Mouse (Mus musculus) large intestine, adult 2 months (tissue): ENCODE measurements around the gene Noc2l. TPM values are rescaled to one million over a fixed set of nuclear protein-coding genes. Genes with fewer than 3 reads are reported as not detected.

ENCODE experiments used
- DNase-seq: peaks from one replicate; pipeline ENCODE4 v3.0.0-alpha.2; 2012; ENCODE audit warnings: low read depth, low spot score
- WGBS: fragments of 180-500 bp; shearing (Covaris S2); methylation state at CpG from one replicate; pipeline ENCODE4 v1.1.7; 2018; 5-methylcytosine and 5-hydroxymethylcytosine counted together
- polyA plus RNA-seq: library from polyadenylated mRNA; depleted of rRNA; stranded (reverse); fragments of >200 nt; gene quantifications from 2 replicates; pipeline ENCODE4 v1.2.3, GENCODE M21; 2012

Gene Noc2l
- polyA plus RNA-seq, 1 experiment: 65.2 TPM

DNA sequence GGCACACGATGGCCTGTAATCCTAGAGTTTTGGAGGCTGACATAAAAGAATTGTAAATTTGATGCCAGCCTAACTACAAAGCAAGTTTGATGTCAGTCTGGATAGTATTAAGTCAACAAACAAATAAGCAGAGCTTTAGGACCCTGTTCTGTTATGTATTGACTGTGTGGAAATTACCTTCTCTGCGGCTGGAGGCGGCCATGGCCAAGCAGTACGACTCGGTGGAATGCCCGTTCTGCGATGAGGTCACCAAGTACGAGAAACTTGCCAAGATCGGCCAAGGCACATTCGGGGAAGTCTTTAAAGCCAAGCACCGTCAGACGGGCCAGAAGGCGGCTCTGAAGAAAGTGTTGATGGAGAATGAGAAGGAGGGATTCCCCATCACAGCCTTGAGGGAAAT, 22.7 kb upstream of the Noc2l start:
- 89% methylated on average over 13 of the region's 13 CpGs for WGBS
- no peak for DNase-seq

DNA sequence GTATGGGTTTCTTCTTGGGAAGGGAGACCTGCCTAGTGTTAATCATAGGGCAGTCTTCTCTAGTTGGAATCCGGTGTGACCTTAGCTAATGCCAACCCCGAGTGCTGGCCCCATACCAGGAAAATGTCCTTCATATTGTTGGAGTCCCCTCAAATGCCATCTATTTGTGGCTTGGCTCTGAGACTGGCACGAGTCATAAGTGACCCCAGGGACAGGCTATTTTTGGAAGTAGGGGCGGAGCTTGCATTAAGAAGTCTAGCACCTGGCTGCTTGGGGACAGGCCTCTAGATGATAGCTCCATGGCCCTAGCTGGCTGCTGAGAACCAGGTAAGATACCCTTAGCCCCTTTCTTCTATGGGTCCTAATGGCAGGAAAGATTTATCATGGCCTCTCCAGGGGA, 20.2 kb upstream of the Noc2l start, which contains the start of gene Perm1:
Gene Perm1, plus strand, starts transcription at position 220 of the 400 bp plus-strand sequence.
- DNase-seq: no peak
- 64% methylated on average over 4 of the region's 4 CpGs for WGBS

DNA sequence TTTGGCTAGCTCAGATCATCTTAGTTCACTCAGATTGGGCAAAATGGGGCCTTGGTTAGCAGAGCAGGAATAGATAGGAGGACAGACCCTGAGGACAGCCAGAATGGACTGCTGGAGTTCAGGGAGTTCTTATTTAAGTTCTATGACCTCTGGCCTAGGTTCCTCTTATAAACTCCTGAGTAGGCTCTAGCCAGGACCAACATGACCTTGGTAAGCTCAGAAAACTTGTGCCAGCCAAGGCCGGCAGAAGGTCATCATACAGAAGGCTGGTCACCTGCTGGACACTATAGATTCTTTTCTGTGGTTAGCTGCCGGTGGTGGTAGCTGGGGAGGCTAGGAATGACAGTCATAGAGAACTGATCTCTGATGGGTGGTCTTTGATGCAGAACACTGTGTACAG, 19.6 kb upstream of the Noc2l start:
- no peak for DNase-seq
- WGBS: 91% methylated on average over 2 of the region's 2 CpGs

DNA sequence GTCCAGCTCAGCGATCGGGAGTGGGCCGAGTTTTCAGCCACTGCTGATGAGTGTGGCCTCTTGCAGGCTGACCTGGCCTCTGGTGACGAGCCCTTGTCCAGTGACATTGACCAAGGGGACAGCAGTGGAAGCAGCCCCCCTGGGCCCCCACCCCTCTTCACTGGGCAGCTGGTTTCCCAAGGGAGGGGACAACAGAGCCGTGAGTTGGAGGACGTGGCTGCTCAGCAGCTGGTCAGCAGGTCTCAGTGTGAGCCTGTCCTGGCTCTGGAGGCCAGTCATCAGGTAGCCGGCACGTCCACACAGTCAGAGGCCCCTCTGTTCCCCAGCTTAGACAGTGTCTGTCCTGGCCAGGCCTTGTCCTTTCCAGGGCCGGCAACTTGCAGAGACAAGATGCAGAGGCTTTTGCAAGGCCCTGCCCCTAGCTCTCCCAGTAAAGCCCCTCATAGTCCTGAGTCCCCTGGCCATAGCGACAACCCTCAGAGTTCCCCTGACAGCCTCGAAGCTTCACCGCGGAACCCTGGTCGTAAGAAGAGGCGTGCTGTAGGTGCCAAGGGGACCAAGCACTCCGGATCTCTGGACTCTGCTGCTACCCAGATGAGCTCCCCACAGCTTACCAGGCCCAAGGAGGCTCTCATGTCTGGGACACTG, 18.7 kb upstream of the Noc2l start:
- DNase-seq: no peak
- WGBS: 82% methylated on average over 16 of the region's 16 CpGs

DNA sequence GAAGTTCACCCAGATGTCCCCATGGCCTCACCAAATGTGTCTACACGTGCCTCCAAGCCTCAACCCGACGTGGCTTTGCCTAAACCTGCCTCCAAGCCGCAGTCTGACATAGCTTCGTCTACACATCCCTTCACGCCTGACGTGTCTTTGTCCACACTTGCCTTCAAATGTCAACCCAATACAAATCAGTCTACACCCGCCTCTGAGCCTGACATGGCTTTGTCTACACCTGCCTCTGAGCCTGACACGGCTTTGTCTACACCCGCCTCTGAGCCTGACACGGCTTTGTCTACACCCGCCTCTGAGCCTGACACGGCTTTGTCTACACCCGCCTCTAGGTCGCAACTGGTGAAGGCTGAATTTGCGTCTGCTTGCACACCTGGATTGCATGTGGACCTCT, 18.0 kb upstream of the Noc2l start:
- 73% methylated on average over 16 of the region's 16 CpGs for WGBS
- DNase-seq: no peak

DNA sequence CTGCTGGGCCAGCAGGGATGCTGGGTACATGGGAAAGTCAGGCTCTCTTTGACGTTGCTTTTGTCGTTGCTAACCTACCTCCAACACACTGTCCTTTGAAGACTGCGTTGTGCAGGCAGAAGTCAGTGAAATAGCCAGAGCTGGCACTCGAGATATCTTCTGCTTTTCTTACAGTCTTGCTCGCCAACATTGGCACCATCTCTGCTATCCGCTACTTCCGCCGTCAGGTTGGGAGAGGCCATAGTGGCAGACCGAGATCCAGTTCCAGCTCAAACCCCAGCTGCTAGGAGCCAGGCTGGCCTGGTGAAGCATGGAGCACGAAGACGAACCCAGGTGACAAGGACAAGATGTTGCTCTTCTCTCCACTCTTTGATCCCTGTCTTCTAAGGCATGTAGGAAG, 15.9 kb upstream of the Noc2l start:
- no peak for DNase-seq
- WGBS: 83% methylated on average over 11 of the region's 11 CpGs

DNA sequence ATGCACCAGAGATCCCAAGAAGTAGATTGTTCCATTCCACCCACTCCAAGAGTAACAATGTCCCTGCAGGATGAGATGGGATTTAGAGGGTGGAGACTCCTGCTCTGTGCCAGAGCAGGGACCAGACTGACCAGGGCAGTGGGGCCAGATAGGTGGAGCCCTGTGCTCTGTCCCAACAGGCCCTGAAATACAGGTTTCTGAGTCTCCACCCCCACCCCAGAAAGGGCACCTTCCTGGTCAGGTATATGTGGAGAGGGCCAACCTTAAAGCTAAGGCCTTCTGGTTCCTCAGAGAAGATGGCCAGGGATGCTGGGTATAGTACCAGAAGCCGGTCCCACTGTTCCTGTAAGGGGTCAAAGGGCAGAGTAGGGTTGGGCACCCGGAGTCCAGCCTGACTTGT, 11.5 kb upstream of the Noc2l start:
- no peak for DNase-seq
- WGBS: 60% methylated on average over 2 of the region's 2 CpGs

DNA sequence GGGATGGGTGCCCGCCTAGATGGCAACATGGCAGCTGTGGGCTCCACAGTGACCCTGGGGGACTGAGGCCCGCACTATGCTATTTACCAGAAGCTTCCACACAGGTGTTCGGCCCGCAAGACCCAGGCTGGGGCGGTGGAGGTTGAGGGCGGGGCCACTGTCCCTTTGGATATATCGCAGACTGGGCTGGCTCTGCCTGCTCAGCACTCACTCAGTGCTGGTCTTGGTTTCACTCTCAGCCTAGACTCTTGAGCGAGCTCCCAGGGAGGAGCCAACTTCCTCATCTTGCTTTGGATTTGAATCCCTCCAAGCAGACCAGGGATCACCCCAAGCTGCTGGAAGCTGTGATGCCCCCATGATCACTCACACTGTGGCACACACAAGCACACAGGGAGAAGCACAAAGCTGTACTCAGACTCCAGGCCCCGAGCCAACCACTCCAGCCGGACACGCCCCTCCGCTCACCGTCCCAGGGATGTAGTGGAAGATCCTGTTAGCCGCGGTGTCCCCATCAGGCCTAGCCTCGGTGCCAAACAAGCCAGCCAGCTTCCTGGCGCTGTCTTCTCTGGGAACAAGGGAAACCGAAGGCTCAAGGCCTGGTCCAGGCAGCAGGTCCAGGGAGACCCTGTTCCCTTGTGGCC, 7.9 kb upstream of the Noc2l start:
- 22% methylated on average over 18 of the region's 18 CpGs for WGBS
- no peak for DNase-seq

DNA sequence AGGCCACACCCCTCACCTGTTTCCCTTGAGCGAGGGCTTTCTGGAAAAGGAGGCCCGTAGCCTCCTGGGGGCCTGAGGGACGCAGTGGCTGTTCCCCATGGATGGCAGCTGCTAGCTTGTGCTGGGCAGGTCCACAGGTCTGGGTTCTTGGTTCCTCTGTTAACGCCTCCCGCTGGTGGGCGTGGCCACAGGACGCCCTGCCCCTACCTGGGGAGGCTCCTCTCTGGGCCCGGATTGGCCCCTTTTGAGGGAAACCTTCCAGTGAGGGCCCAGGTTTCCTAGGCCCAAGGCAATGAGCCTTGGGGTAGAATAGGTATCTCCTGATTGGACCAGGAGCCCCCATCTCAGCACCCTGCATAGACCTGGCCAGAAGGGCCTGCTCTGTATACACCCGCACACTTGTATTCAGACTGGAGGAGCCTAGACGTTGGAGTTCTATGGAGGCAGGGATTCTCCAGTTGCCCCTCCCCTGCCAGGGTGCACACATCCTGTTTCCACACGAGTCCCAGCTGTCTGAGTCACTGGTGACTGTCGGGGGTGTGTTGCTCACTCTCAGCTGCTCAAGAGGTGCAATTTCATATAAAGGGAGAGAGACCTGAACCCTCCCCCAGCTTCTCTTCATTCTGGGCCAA, 7.3 kb upstream of the Noc2l start:
- no peak for DNase-seq
- 21% methylated on average over 12 of the region's 12 CpGs for WGBS

DNA sequence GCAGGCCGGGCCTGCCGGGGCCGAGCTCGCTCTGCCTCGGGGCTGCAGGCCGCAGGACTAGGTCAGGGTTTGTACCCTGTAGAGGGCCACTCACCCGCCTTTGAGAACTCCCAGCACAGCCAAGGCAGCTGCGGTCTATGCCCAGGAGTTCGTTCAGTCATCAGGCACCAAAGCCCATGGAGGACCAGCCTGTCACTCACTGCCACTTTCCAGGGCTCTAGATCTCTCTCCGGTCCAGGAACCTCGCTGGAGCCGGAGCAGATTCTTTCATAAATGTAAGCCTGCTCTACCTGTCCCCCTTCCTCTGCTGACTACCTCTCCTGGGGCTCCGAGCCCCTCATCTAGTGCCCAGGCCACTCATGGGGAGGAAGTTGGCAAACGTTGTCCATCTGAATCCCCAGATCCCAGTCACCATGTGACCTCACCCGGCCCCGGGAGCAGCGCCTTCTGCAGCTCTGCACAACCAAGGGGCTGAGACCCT, 1.7 kb upstream of the Noc2l start:
- no peak for DNase-seq
- 14% methylated on average over 17 of the region's 17 CpGs for WGBS

DNA sequence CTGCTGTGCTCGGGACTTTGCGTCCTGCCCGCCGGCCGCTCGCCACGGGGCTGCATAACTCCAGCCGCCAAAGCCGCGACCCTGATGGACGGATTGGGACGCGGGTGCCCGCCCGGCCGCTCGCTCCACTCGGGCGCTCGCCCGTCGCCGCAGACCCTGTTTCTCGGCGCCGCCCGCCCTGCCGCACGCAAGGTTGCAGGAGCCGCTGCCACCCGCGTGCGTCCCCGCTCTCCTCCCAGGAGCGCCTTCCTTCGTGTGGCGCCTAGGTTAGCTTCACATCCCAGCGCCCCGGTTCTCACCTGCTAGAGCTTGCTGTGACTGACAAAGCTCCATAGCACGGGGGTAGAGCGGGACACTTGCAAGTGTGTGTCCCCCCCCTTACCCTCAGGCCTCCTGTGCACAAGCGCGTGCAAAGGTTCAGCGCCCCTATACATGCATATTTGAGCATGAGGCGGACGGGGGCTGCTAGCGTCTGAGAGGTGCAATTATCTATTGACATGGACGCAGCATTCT, 1.1 kb upstream of the Noc2l start, which contains the start of gene Plekhn1:
Gene Plekhn1, minus strand, starts transcription at position 157 of the 513 bp plus-strand sequence.
- DNase-seq: no peak

DNA sequence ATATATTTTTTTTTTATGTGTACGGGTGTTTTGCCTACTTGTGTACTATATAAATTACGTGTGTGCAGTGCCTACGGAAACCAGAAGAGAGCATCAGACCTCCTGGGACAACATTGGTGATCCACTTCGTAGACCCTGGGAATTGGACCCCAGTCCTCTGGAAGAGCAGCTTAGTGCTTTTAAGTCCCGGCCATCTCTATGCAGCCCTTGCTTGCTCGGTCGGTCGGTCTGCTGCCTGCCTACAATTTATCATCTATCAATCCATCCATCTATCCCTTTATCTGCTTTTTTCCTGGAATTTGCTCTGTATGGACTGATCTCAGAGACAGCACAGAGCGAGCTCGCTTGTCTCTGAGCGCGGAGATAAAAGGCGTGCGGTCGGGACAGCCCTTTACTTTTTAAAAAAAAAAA, 445 bp upstream of the Noc2l start:
- WGBS: 1% methylated on average over 15 of the region's 15 CpGs
- DNase-seq: no peak

More for the DNA sequence above, 1.1 kb upstream of the Noc2l start, which contains the start of gene Plekhn1:
- under 1% methylated on average over 48 of the region's 48 CpGs for WGBS

DNA sequence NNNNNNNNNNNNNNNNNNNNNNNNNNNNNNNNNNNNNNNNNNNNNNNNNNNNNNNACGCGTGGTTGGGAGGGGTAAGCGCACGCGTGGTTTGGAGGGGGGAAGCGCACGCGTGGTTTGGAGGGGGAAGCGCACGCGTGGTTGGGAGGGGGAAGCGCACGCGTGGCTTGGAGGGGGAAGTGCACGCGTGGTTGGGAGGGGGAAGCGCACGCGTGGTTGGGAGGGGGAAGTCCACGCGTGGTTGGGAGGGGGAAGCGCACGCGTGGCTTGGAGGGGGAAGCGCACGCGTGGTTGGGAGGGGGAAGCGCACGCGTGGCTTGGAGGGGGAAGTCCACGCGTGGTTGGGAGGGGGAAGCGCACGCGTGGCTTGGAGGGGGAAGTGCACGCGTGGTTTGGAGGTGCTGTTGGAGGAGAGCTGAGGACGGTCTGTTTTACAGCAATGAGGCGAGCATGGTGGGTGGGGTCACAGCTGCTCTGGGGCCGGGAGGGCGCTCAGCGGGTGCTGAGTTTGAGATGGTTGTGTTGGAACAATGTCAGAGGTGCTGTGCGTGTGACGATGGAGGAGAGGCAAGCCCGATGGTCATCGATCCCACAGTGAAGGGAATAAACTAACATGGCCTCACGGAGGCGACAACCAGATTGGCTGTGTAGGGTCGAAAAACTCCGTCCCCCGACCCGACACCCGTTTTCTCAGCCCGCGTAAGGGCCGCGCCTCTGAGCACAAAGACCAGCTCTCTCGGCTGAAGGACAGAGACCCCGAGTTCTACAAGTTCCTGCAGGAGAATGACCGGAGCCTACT, 1.0 kb downstream of the Noc2l start:
- no peak for DNase-seq
- WGBS: 19% methylated on average over 58 of the region's 60 CpGs

DNA sequence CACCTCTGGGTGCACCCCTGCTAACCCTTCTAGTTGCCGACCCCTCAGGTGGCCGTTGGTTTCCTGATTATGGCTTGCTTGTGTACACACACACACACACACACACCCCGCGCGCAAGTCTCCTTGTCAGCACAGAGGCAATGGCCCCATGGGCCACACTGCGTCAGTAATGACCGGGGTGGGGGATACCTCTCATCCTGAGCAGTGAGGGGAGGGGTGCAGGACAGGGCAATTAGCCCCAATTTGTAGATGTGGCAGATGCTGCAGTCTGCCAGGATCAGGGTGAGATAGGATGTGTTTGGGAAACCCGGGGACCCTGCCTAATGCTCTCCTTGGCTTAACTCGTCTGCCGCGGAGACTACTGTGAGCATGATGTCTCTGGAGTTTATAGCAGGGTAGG, 13.8 kb downstream of the Noc2l start:
- DNase-seq: no peak
- 45% methylated on average over 11 of the region's 11 CpGs for WGBS

DNA sequence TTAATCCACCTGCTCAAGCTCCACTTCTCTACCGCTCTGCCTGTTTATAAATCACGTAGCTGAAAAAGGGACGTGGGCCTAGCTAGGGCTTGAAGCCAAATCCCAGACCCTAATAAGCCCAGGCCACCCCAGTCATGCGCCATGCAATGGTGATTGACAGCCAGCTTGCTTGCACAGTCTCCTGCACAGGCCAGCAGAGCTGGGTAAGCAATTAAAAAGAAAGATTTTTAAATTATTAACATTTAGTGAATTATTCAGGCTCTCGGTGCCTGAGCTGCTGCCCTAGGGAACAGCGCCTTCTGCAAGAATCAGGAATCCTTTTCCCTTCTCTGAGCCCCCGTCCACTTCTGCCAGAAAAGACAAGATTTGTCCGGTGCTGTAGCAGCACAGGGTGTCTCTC, 15.3 kb downstream of the Noc2l start:
- no peak for DNase-seq
- 62% methylated on average over 8 of the region's 8 CpGs for WGBS

DNA sequence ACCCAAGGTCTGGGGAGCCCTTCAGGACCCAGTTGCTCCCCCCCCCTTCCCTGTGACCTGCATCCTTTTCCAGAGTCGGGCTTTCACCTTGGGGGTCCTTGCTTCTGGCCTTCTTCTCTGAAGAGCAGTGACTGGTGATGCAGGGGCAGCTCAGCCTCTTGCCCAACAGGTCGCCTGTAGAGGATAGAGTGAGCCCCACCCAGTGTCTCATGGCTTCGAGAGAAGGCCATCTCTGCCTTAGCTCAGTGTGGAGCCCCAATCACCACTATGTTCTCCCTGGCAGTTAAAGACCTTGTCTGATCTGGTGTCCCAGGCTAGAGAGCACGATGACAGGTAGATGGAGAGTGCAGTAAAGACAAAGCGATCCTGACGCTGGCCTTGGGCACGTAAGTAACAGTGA, 16.3 kb downstream of the Noc2l start:
- no peak for DNase-seq
- 31% methylated on average over 7 of the region's 7 CpGs for WGBS

DNA sequence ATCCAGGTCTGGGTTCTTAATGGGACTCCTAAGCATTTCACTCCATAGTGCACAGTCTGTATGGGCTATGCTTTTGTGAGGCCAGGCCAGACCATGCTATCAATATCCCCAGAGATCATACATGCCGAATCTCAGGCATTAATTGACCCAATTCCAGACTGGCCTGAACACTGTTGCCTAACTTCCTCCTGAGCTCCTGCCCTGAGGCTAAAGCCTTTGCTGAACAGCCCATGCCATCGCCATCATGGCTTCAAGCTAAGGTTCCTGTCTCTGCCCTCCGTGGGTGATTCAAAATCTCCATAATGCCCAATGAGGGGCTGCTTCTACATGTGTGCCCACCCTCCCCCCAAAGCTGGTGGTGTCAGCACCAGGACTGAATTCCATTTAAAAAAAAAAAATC, 16.8 kb downstream of the Noc2l start:
- 37% methylated on average over 3 of the region's 3 CpGs for WGBS
- no peak for DNase-seq

DNA sequence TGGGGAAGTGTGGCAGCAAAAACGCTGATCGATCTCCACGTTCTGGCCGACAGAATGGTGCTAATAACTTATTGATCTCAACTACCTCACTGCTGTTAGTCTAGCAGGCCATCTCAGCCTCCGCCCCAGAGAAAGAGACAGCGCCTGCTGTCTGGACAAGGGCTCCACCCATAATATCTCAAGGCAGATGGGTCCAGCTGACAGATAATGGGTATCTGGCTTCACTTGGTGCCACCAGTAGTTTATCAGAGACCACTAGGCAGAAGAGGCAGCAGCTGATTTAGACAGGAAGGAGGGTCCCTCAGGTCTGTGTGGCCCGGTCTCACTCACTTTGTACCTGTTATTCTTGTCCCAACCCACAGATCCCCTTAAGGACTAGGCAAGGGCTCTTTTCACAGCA, 17.2 kb downstream of the Noc2l start:
- no peak for DNase-seq
- WGBS: 53% methylated on average over 7 of the region's 7 CpGs

DNA sequence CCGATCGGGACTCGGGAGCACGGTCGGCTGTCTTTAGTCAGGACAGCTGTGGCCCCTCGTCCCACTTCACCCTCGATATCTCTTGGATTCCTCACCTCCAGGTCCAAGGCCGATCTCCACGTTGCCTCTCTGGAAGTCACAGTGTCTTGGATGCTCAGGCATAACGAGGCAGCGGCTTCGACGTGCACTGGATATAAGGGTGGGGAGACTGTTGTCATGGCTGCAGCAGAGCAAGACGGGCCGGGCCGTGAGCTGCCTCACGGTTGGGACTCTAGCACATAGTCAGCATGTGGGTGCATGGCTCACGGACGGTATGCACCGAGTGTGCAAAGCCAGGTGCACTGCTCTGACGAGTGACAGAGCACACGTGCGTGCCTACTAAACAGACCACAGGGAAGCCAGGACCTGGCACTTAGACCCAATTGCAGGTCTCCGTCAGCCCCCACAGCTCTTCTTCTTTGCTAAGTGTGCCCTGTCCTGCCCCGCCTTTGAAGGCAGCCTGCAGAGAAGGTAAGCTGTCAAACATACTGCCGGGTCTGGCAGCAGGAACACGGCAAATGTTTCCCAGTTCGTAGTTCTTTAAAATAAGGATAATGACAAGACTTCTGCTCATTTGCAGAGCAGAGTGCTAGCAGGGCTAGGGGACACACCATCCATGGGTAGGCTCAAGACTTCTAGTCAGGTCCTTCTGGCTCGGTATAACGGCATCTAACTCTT, 18.7 kb downstream of the Noc2l start:
- WGBS: 8% methylated on average over 30 of the region's 30 CpGs
- no peak for DNase-seq
